Mouse (Mus musculus): ENCODE results near the gene Scap.

- TF ChIP-seq TAL1 (IDR thresholded peaks at IDR 0.05; ENCODE audit: low read length) = no peak
- TF ChIP-seq GATA1 (IDR thresholded peaks at IDR 0.05; ENCODE audit: low read length) = no peak
These were observed 790 bp downstream of the Scap start for GRCm38 (mm10) chr9:110333896-110334259.
